Mouse (Mus musculus) forebrain, postnatal 0 days (tissue): Measurements from ENCODE around the gene Chn1. TPM values are rescaled to one million over a fixed set of nuclear protein-coding genes. Genes with fewer than 3 reads are reported as not detected.

Experiments used
- ATAC-seq: fragments of 200-750 bp; cut with Nextera tagmentation; 2 replicates; pipeline ENCODE4 v1.8.0; 2017; ENCODE audit warnings: mild to moderate bottlenecking, moderate library complexity
- DNase-seq: peaks from one replicate; pipeline ENCODE4 v3.0.0-alpha.2; 2015
- H3K27ac ChIP-seq: fragments of 300-500 bp; sonication (generic); 2 replicates; pipeline ENCODE4 v1.5.1; 2014; ENCODE audit warnings: low read depth, mild to moderate bottlenecking, antibody characterized with exemption, low read length, moderate library complexity, mixed read lengths
- H3K27me3 ChIP-seq: fragments of 300-500 bp; sonication (generic); 2 replicates; pipeline ENCODE4 v1.6.1; 2014; ENCODE audit warnings: mild to moderate bottlenecking, low read length, mixed read lengths; ENCODE audit not compliant: insufficient read depth
- H3K36me3 ChIP-seq: fragments of 300-500 bp; sonication (generic); 2 replicates; pipeline ENCODE4 v1.6.1; 2014; ENCODE audit warnings: mild to moderate bottlenecking, moderate library complexity; ENCODE audit not compliant: insufficient read depth
- H3K4me1 ChIP-seq: fragments of 300-500 bp; sonication (generic); 2 replicates; pipeline ENCODE4 v1.6.1; 2014; ENCODE audit warnings: antibody characterized with exemption; ENCODE audit not compliant: insufficient read depth
- H3K4me2 ChIP-seq: fragments of 300-500 bp; sonication (generic); 2 replicates; pipeline ENCODE4 v1.6.1; 2014; ENCODE audit warnings: low read depth, mild to moderate bottlenecking, moderate library complexity
- H3K4me3 ChIP-seq: fragments of 300-500 bp; sonication (generic); 2 replicates; pipeline ENCODE4 v1.5.1; 2014; ENCODE audit warnings: low read depth, low read length, mixed read lengths
- H3K9ac ChIP-seq: fragments of 300-500 bp; sonication (generic); 2 replicates; pipeline ENCODE4 v1.6.1; 2014; ENCODE audit warnings: mild to moderate bottlenecking
- H3K9me3 ChIP-seq: fragments of 300-500 bp; sonication (generic); 2 replicates; pipeline ENCODE4 v1.6.1; 2016; ENCODE audit warnings: low read length
- CTCF ChIP-seq: sonication (generic); IDR thresholded peaks from 2 replicates; pipeline ENCODE4 v1.5.1; 2016; ENCODE audit warnings: antibody characterized with exemption, control low read depth, low read depth
- WGBS: fragments of 180-500 bp; shearing (Covaris S2); extraction: QIAGEN DNeasy Blood & Tissue Kit; methylation state at CpG from one replicate; pipeline ENCODE4 v1.1.7; 2014; 5-methylcytosine and 5-hydroxymethylcytosine counted together
- polyA plus RNA-seq: library from polyadenylated mRNA; unstranded; fragments of >200 nt; fragmentation: Nextera tagmentation; extraction: Ambion mirVana; gene quantifications from 2 replicates; pipeline ENCODE4 v1.2.1, GENCODE M21; 2015
- total RNA-seq: library from RNA; depleted of rRNA; stranded (reverse); fragments of >200 nt; gene quantifications from 2 replicates; pipeline ENCODE4 v1.2.3, GENCODE M21; 2014

Chn1 gene
- total and polyA plus RNA-seq, 2 experiments from 2014 or later, result 102 to 136 TPM

- Histone ChIP-seq H3K27ac (no peak overlapping the region), H3K4me3 (no peak overlapping the region), H3K27me3 (no peaks in the 10 kb centered on the region), H3K9ac (no peak overlapping the region), H3K4me2 (no peak overlapping the region), H3K9me3 (no peaks in the 10 kb centered on the region), H3K4me1 (no peaks in the 10 kb centered on the region), H3K36me3 (no peaks in the 10 kb centered on the region)
- ATAC-seq (no peak), DNase-seq (no peak)
- 94% methylated on average over 6 of the region's 6 CpGs for WGBS
- no peak for TF ChIP-seq CTCF
Observed at GRCm38 (mm10) chr2:73637688-73638087, 137.5 kb downstream of the Chn1 start.

- Histone ChIP-seq H3K27ac (no peak overlapping the region), H3K9ac (no peak overlapping the region), H3K9me3 (no peaks in the 10 kb centered on the region), H3K4me3 (no peak overlapping the region), H3K4me1 (no peaks in the 10 kb centered on the region), H3K4me2 (no peak overlapping the region), H3K27me3 (no peaks in the 10 kb centered on the region), H3K36me3 (no peaks in the 10 kb centered on the region)
- DNase-seq (no peak), ATAC-seq (no peak)
- no peak for TF ChIP-seq CTCF
- WGBS, result 87% methylated on average over 3 of the region's 3 CpGs
Observed at GRCm38 (mm10) chr2:73636387-73636786, 138.8 kb downstream of the Chn1 start.

- no peaks in the 10 kb centered on the region for H3K9me3 ChIP-seq
- no peak for DNase-seq
- no peak overlapping the region for H3K4me3 ChIP-seq
- no peak overlapping the region for H3K9ac ChIP-seq
- ATAC-seq, result no peak
- no peaks in the 10 kb centered on the region for H3K27me3 ChIP-seq
- H3K27ac ChIP-seq, result peak overlapping the region; percentile 35; the same call in 1 of the 2 replicates
- H3K36me3 ChIP-seq, result no peaks in the 10 kb centered on the region
- H3K4me1 ChIP-seq, result no peaks in the 10 kb centered on the region
- H3K4me2 ChIP-seq, result no peak overlapping the region
- no peak for TF ChIP-seq CTCF
- WGBS, result 84% methylated on average over 7 of the region's 7 CpGs
Observed at GRCm38 (mm10) chr2:73631816-73632215, 143.3 kb downstream of the Chn1 start.

GRCm38 (mm10) chr2:73618486-73619052, 156.6 kb downstream of the Chn1 start:
- peaks cover 21% of the 10 kb centered on the region; the same call in 1 of the 2 replicates for H3K36me3 ChIP-seq
- no peak overlapping the region for H3K9ac ChIP-seq
- H3K27me3 ChIP-seq, result no peaks in the 10 kb centered on the region
- DNase-seq, result no peak
- no peak overlapping the region for H3K27ac ChIP-seq
- H3K9me3 ChIP-seq, result no peaks in the 10 kb centered on the region
- 85% methylated on average over 4 of the region's 4 CpGs for WGBS
- H3K4me3 ChIP-seq, result no peak overlapping the region
- no peaks in the 10 kb centered on the region for H3K4me1 ChIP-seq
- no peak for ATAC-seq
- no peak for TF ChIP-seq CTCF
- no peak overlapping the region for H3K4me2 ChIP-seq

GRCm38 (mm10) chr2:73616434-73617057, 158.6 kb downstream of the Chn1 start:
- WGBS, result 90% methylated on average over 17 of the region's 17 CpGs
- Histone ChIP-seq H3K9ac (no peak overlapping the region), H3K36me3 (peaks cover 12% of the 10 kb centered on the region), H3K4me3 (no peak overlapping the region), H3K9me3 (no peaks in the 10 kb centered on the region), H3K4me2 (no peak overlapping the region), H3K27ac (no peak overlapping the region), H3K4me1 (no peaks in the 10 kb centered on the region), H3K27me3 (no peaks in the 10 kb centered on the region)
- TF ChIP-seq CTCF, result no peak
- DNase-seq (no peak), ATAC-seq (no peak)

GRCm38 (mm10) chr2:73615456-73615855, 159.7 kb downstream of the Chn1 start:
- Histone ChIP-seq H3K4me2 (no peak overlapping the region), H3K9ac (no peak overlapping the region), H3K36me3 (peaks cover 12% of the 10 kb centered on the region), H3K27ac (no peak overlapping the region), H3K9me3 (no peaks in the 10 kb centered on the region), H3K4me3 (no peak overlapping the region), H3K4me1 (no peaks in the 10 kb centered on the region), H3K27me3 (no peaks in the 10 kb centered on the region)
- DNase-seq (no peak), ATAC-seq (no peak)
- 92% methylated on average over 5 of the region's 5 CpGs for WGBS
- no peak for TF ChIP-seq CTCF

GRCm38 (mm10) chr2:73614303-73614702, 160.8 kb downstream of the Chn1 start:
- 94% methylated on average over 8 of the region's 8 CpGs for WGBS
- ATAC-seq (peak; percentile 87), DNase-seq (no peak)
- no peak overlapping the region for H3K4me2 ChIP-seq
- TF ChIP-seq CTCF, result no peak
- no peaks in the 10 kb centered on the region for H3K4me1 ChIP-seq
- no peaks in the 10 kb centered on the region for H3K9me3 ChIP-seq
- no peak overlapping the region for H3K9ac ChIP-seq
- no peaks in the 10 kb centered on the region for H3K27me3 ChIP-seq
- no peak overlapping the region for H3K27ac ChIP-seq
- peaks cover 12% of the 10 kb centered on the region for H3K36me3 ChIP-seq
- H3K4me3 ChIP-seq, result no peak overlapping the region
